Mouse (Mus musculus) forebrain, embryonic 16.5 days (tissue): ENCODE measurements around the gene Slbp. TPM values are rescaled to one million over a fixed set of nuclear protein-coding genes. Genes with fewer than 3 reads are reported as not detected.
A peak's percentile ranks its signal among the peaks of the same experiment; 100 is the strongest.

Source experiments
- ATAC-seq: fragments of 200-750 bp; cut with Nextera tagmentation; 2 replicates; pipeline ENCODE4 v1.8.0; 2017; ENCODE audit warnings: mild to moderate bottlenecking, moderate library complexity
- H3K27ac ChIP-seq: fragments of 300-500 bp; sonication (generic); 2 replicates; pipeline ENCODE4 v1.5.1; 2014; ENCODE audit warnings: low read length, control low read depth
- H3K27me3 ChIP-seq: fragments of 300-500 bp; sonication (generic); replicated peaks from 2 replicates; pipeline ENCODE4 v1.6.1; 2014; ENCODE audit warnings: low read length; ENCODE audit not compliant: control insufficient read depth, insufficient read depth
- H3K36me3 ChIP-seq: fragments of 300-500 bp; sonication (generic); 2 replicates; pipeline ENCODE4 v1.6.1; 2014; ENCODE audit not compliant: control insufficient read depth, insufficient read depth
- H3K4me1 ChIP-seq: fragments of 300-500 bp; sonication (generic); replicated peaks from 2 replicates; pipeline ENCODE4 v1.6.1; 2014; ENCODE audit warnings: low read length; ENCODE audit not compliant: control insufficient read depth, insufficient read depth
- H3K4me2 ChIP-seq: fragments of 300-500 bp; sonication (generic); 2 replicates; pipeline ENCODE4 v1.6.1; 2014; ENCODE audit warnings: mild to moderate bottlenecking, low read length, control low read depth
- H3K4me3 ChIP-seq: fragments of 300-500 bp; sonication (generic); replicated peaks from 2 replicates; pipeline ENCODE4 v1.5.1; 2014; ENCODE audit warnings: mild to moderate bottlenecking, low read length, control low read depth
- H3K9ac ChIP-seq: fragments of 300-500 bp; sonication (generic); replicated peaks from 2 replicates; pipeline ENCODE4 v1.6.1; 2014; ENCODE audit warnings: low read depth, low read length, control low read depth
- H3K9me3 ChIP-seq: fragments of 300-500 bp; sonication (generic); 2 replicates; pipeline ENCODE4 v1.6.1; 2016; ENCODE audit warnings: low read length; ENCODE audit not compliant: control insufficient read depth
- WGBS: fragments of 180-500 bp; shearing (Covaris S2); extraction: QIAGEN DNeasy Blood & Tissue Kit; methylation state at CpG from one replicate; pipeline ENCODE4 v1.1.7; 2014; 5-methylcytosine and 5-hydroxymethylcytosine counted together
- polyA plus RNA-seq: library from polyadenylated mRNA; unstranded; fragments of >200 nt; fragmentation: Nextera tagmentation; extraction: Ambion mirVana; gene quantifications from 2 replicates; pipeline ENCODE4 v1.2.1, GENCODE M21; 2015

Slbp gene
- polyA plus RNA-seq, 1 experiment from 2014 or later = 126 TPM

- Histone ChIP-seq H3K27ac (peak overlapping the region; percentile 65), H3K4me3 (peak overlapping the region; percentile 53), H3K9me3 (no peaks in the 10 kb centered on the region), H3K27me3 (0 out of 2 replicates have a peak, but pooled peaks cover 6% of the 10 kb centered on the region), H3K4me1 (peaks cover 58% of the 10 kb centered on the region), H3K9ac (peak overlapping the region; percentile 77), H3K4me2 (peak overlapping the region; percentile 83), H3K36me3 (no peaks in the 10 kb centered on the region)
- WGBS = 2% methylated on average over 61 of the region's 71 CpGs
- ATAC-seq = peak; percentile 81
These were observed 42.7 kb upstream of the Slbp start for GRCm38 (mm10) chr5:33694848-33695717.

- H3K36me3 ChIP-seq = no peaks in the 10 kb centered on the region
- WGBS = 28% methylated on average over 9 of the region's 9 CpGs
- no peak overlapping the region for H3K4me3 ChIP-seq
- 0 out of 2 replicates have a peak, but pooled peaks cover 6% of the 10 kb centered on the region for H3K27me3 ChIP-seq
- no peak overlapping the region for H3K27ac ChIP-seq
- no peak overlapping the region; the same call in 1 of the 2 replicates for H3K9ac ChIP-seq
- H3K4me1 ChIP-seq = peaks cover 58% of the 10 kb centered on the region
- H3K4me2 ChIP-seq = peak overlapping the region; percentile 83
- no peaks in the 10 kb centered on the region for H3K9me3 ChIP-seq
- ATAC-seq = no peak
These were observed 42.1 kb upstream of the Slbp start for GRCm38 (mm10) chr5:33694461-33694847.

- 4% methylated on average over 24 of the region's 24 CpGs for WGBS
- Histone ChIP-seq H3K9me3 (no peaks in the 10 kb centered on the region), H3K27ac (peak overlapping the region; percentile 65), H3K27me3 (0 out of 2 replicates have a peak, but pooled peaks cover 6% of the 10 kb centered on the region), H3K4me2 (0 out of 2 replicates have a peak overlapping the region, but pooled peaks have one; percentile 11), H3K36me3 (no peaks in the 10 kb centered on the region), H3K4me1 (peaks cover 58% of the 10 kb centered on the region), H3K9ac (peak overlapping the region; percentile 46), H3K4me3 (no peak overlapping the region)
- no peak for ATAC-seq
These were observed 40.0 kb upstream of the Slbp start for GRCm38 (mm10) chr5:33692393-33692792.

- Histone ChIP-seq H3K4me3 (no peak overlapping the region), H3K9ac (peak overlapping the region; percentile 41), H3K4me2 (no peak overlapping the region), H3K4me1 (peaks cover 39% of the 10 kb centered on the region), H3K27ac (peak overlapping the region; percentile 80), H3K9me3 (no peaks in the 10 kb centered on the region), H3K27me3 (0 out of 2 replicates have a peak, but pooled peaks cover 3% of the 10 kb centered on the region), H3K36me3 (no peaks in the 10 kb centered on the region)
- WGBS = 35% methylated on average over 11 of the region's 11 CpGs
- peak; percentile 11 for ATAC-seq
These were observed 37.7 kb upstream of the Slbp start for GRCm38 (mm10) chr5:33689852-33690645.

GRCm38 (mm10) chr5:33689221-33689844 lies 37.0 kb upstream of the Slbp start:
- peak overlapping the region; percentile 80 for H3K27ac ChIP-seq
- H3K4me3 ChIP-seq = no peak overlapping the region
- no peak overlapping the region for H3K4me2 ChIP-seq
- no peaks in the 10 kb centered on the region for H3K36me3 ChIP-seq
- ATAC-seq = peak; percentile 88
- H3K9ac ChIP-seq = peak overlapping the region; percentile 41
- WGBS = 13% methylated on average over 20 of the region's 20 CpGs
- H3K4me1 ChIP-seq = peaks cover 33% of the 10 kb centered on the region
- H3K27me3 ChIP-seq = 0 out of 2 replicates have a peak, but pooled peaks cover 3% of the 10 kb centered on the region
- H3K9me3 ChIP-seq = no peaks in the 10 kb centered on the region

GRCm38 (mm10) chr5:33688278-33689220 lies 36.2 kb upstream of the Slbp start:
- Histone ChIP-seq H3K4me2 (no peak overlapping the region), H3K4me1 (peaks cover 30% of the 10 kb centered on the region)
- 30% methylated on average over 14 of the region's 14 CpGs for WGBS

GRCm38 (mm10) chr5:33687142-33687541 lies 34.8 kb upstream of the Slbp start:
- no peaks in the 10 kb centered on the region for H3K36me3 ChIP-seq
- H3K9me3 ChIP-seq = no peaks in the 10 kb centered on the region
- no peak overlapping the region for H3K27ac ChIP-seq
- H3K9ac ChIP-seq = no peak overlapping the region
- H3K4me2 ChIP-seq = no peak overlapping the region
- peaks cover 22% of the 10 kb centered on the region for H3K4me1 ChIP-seq
- ATAC-seq = no peak
- WGBS = 58% methylated on average over 4 of the region's 4 CpGs
- no peak overlapping the region for H3K4me3 ChIP-seq
- no peaks in the 10 kb centered on the region for H3K27me3 ChIP-seq

More at GRCm38 (mm10) chr5:33688278-33689220, 36.2 kb upstream of the Slbp start:
- no peaks in the 10 kb centered on the region for H3K36me3 ChIP-seq
- ATAC-seq = no peak
- H3K4me3 ChIP-seq = no peak overlapping the region
- peak overlapping the region; percentile 80 for H3K27ac ChIP-seq
- no peaks in the 10 kb centered on the region for H3K27me3 ChIP-seq
- H3K9me3 ChIP-seq = no peaks in the 10 kb centered on the region
- H3K9ac ChIP-seq = peak overlapping the region; percentile 41

- Histone ChIP-seq H3K27me3 (no peaks in the 10 kb centered on the region), H3K4me3 (no peak overlapping the region), H3K9me3 (no peaks in the 10 kb centered on the region), H3K27ac (no peak overlapping the region), H3K4me1 (peaks cover 16% of the 10 kb centered on the region), H3K4me2 (no peak overlapping the region), H3K36me3 (no peaks in the 10 kb centered on the region), H3K9ac (no peak overlapping the region)
- ATAC-seq = no peak
- 86% methylated on average over 4 of the region's 4 CpGs for WGBS
These were observed 32.6 kb upstream of the Slbp start for GRCm38 (mm10) chr5:33684932-33685331.
